Mouse (Mus musculus) neural tube, embryonic 10.5 days (tissue): ENCODE results near the gene Tacc3.

Experiments used
- DNase-seq: peaks from one replicate; pipeline ENCODE4 v3.0.0-alpha.2; 2017; ENCODE audit warnings: low spot score; ENCODE audit errors: extremely low spot score

Gene Tacc3

DNA sequence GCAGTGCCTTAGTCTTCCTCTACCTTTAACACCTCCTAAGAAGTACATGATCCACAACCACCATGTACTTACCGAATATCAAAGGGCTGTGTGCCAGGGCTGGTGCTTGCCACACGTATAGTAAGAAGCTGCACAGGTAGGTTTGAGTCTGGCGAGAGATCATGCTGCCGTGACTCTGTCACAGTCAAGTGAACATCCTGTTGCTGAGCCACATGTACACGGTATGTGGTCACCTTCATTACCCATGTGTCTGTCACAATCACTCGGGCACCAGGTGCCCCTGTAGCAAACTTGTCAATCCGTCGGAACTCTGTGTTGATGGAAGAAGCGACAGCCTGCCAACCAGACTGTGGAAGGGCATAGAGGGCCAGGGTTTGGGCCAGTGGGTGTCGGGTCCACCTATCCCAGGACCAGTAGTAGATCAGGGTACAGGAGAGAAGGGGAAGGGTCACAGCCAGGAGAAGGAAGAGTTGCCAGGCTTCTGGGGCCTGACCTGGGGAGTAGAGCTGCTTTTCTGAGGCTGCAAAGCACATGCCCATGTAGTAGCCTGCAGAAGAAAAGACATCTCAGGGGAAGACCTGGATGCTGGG is 2.6 kb upstream of the Tacc3 start:
- DNase-seq, result no peak

DNA sequence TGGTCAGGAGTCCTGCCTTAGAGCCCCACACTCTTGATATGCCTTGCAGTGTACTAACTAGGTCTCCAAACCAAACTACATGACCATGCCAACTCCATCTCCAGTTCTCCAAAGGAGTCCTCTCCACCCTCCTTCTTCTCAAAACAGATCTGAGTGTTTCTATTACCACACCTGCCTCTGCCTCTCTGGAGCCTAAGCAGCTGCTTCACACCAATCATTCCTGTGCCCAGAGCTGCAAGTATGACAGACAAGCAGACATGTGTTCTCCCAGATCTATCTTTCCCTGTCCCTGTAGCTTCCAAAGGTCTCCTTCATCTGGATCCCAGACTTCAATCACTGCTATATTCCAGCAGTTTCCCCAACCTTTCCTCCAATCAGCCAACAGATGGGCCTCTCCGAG is 1.2 kb upstream of the Tacc3 start:
- no peak for DNase-seq

GRCm38 (mm10) chr5:33657251-33657786 is 609 bp upstream of the Tacc3 start:
- DNase-seq, result no peak

DNA sequence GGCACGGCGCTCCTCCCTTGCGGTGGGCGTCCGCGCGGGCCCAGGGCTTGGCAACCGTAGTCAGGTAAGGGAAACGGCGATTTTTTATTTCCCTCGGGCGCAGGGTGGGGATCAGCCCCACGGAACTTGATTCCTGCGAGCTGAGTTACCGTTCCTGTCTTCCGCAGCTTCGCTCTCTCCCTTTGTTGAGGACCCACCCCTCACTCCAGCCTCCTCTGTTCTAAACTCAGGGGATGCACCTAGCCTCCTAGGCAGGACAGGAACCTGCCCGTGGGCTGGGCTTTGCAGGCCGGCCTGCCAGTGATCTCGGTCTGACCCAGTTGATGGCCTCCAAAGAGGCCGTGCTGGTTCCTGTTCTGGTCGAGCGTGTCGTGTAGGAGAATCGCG is 729 bp downstream of the Tacc3 start:
- no peak for DNase-seq

GRCm38 (mm10) chr5:33668223-33668622 is 10.3 kb downstream of the Tacc3 start:
- DNase-seq, result no peak

DNA sequence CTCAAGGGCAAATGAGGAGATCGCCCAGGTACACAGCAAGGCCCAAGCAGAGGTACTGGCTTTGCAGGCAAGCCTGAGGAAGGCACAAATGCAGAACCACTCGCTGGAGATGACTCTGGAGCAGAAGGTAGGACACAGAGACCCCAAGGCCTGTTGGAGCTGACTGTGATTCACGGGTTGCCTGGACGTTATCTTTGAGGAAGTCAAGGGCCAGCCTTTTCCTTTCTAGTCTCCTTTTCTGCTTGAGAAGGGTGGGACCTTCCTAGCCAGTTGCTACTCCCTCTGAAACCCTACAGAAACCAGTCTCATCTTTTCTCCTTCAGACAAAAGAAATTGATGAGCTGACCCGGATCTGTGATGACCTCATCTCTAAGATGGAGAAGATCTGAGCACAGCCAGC is 13.7 kb downstream of the Tacc3 start:
- DNase-seq, result no peak

- DNase-seq, result no peak
Observed at GRCm38 (mm10) chr5:33674439-33674838, 16.5 kb downstream of the Tacc3 start.

GRCm38 (mm10) chr5:33675964-33676363 is 18.0 kb downstream of the Tacc3 start:
- peak; percentile 68 for DNase-seq

- no peak for DNase-seq
Observed at GRCm38 (mm10) chr5:33678244-33678643, 20.3 kb downstream of the Tacc3 start.

GRCm38 (mm10) chr5:33681044-33681443 is 23.1 kb downstream of the Tacc3 start:
- no peak for DNase-seq

DNA sequence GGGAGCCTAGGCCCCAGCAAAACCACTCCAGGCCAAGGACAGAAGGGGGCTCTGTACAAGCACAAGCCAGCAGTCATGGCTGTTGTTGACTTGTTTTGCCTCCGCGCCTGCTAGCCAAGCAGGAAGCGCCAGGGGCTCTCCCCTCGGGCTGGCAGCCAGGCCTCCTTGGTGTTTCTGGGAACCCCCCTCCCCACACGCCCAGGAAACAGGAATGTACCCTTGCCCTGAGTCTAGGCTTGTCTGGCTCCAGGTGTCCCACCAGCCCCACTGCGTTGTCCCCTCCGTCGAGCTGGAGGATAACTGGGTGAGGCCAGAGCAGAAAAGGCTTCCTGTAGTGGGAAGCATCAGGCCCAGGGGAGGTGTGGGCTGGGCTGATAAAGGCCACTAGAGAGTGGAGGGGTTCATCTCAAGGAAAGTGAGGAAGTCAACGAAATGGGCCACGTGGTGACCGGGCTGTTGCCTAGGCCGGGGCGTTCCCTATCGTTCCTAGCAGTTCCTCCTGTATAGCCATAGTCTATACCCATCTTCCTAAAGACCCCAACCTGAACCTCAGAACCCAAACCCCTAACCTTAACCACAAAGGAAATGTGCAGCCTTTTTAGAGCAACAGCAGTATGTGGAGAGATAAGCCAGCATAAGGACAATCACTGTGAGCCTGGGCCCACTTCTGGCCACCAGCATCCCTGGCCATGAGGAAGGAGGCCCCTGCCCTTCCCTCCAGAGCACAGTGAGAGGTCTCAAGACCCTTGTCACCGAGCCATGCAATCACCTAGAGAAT is 23.9 kb downstream of the Tacc3 start:
- no peak for DNase-seq

- DNase-seq, result no peak
Observed at GRCm38 (mm10) chr5:33682963-33683362, 25.0 kb downstream of the Tacc3 start.

DNA sequence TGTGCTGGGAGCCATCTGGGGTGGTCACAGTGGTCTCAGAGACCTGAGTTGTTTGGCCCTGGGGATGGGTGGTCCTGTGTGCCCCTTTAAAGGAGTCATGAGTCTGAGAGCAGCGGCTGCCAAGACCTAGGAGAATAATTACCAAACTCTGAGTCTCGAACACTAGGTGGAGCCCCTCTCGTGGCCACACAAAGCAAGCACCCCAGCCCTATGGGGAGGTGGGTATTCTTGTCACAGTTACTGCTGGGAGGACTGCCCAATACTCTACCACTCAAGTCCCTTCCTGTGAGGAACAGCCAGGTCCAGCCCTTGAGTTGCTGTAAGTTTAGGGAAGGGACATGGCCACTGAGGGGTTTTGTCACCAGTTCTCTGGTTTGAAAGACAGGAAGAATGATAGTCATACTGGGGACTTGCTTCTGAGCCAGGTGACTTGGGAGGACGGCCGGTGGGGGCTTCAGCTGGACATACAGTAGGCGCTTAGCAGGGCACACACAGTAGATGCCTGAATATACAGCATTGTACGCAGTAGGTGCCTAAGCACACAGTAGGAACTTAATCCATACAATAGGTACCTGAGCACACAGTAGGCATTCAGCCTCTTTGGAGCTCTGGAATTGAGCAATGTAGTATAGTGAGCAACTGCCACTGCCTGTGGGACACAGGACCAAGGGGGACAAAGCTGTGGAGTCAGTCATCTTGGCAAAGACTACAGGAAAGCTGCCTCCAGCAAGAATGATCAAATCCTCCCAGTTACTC is 26.1 kb downstream of the Tacc3 start:
- DNase-seq, result no peak

DNA sequence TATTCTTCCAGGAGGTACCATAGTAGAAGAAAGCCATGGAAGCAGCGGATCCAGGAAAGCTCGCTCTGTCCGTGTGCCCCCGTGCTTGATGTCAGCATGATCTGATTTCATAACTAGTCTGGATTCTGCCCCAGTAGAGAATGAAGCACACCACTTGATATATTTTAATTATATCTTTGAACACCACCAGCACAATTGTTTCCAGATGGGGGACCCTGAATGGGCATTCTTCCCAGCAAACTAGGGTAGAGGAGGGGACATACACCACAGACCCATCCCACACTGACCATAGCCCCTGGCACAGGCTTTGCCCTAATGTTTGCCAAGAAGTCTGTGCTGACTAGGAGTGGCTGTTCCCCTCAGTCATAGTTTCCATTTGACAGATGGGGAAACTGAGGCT is 27.0 kb downstream of the Tacc3 start:
- DNase-seq, result no peak

- DNase-seq, result no peak
Observed at GRCm38 (mm10) chr5:33687142-33687541, 29.2 kb downstream of the Tacc3 start.

- DNase-seq, result no peak
Observed at GRCm38 (mm10) chr5:33688278-33689220, 30.6 kb downstream of the Tacc3 start.

DNA sequence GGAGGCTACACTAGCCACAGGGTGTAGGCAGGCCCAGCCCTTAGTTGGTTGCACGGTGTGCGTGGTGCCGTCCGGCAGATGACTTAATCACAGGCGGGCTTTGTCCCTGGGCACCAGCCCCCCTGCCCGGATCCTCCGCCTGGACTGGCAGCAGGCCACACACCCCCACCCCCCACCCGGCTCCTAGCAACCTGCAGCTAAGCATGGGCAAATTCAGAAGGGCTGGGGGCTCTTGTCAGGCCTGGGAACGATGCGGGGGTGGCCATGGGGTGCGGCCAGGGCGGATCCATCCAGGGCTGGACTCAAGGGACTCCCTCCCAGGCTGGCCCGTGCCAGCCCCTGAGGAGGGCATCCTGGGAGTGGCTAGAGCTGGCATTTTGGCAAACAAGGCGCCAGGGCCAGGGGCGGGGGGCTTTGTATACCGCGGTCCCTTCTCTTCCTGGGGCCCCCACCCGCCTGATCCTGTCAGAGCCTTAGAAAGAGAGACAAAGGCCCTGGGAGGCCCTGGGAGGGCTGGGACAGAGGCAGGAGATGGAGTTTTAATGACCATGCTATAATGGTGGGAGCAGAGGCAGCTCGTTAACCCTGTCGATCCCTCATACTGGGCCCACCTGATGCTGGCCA is 31.4 kb downstream of the Tacc3 start:
- DNase-seq, result no peak

DNA sequence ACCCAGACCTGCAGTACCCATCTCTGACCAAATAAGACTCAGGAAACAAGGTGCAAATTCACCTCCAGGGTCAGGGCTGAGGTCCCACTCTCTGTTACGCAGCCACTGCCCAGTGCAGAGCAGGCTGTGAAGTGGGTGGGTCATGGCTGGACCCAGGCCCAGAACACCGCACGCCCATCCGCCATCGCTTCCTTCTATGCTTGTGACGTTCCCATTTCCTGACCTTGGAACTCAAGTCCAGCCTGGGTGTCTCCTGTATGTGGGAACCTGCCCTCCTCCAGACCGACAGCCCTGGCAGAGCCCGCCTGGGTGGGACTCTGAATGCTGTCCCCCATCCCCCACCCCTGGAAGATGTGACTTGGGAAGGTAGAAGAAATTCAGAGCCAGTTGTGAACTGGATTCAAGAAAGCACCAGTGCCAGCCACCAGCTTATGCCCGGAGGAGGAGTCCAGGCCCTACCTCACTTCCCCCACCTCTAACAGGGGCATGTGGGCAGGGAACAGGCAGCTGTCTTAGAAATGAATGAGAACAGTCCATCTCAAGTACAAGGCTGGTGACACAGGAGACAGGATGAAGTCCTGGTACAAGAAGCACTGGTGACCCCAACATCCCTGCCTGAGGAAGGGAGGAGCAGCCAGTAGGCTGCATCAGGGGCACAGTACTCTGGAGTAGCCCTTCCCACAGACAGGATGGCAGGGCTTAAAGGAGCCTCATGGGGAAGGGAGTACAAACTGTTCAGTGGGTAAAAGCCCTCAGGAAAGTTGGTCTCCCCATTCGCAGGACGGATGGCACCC is 32.1 kb downstream of the Tacc3 start:
- no peak for DNase-seq

GRCm38 (mm10) chr5:33692393-33692792 is 34.5 kb downstream of the Tacc3 start:
- DNase-seq, result peak; percentile 78

- DNase-seq, result no peak
Observed at GRCm38 (mm10) chr5:33694461-33694847, 36.5 kb downstream of the Tacc3 start.
